Mouse (Mus musculus): ENCODE data around the gene Gm5725.
"Not testable (repeated sequence)": the region's sequence is repeated elsewhere in the genome, so short reads cannot be mapped to it uniquely, and the experiment has no call there.

The Gm5725 gene

GRCm38 (mm10) chr7:21844167-21844566 lies at the start of gene Gm5725:
TSS of gene Gm5725 (minus strand) at chr7:21844267.
- not testable (repeated sequence) for DNase-seq (ENCODE audit: low spot score)

GRCm38 (mm10) chr7:21832051-21832450 lies 12.0 kb downstream of the Gm5725 start, which contains the start of gene Vmn1r135:
TSS of gene Vmn1r135 (plus strand) at chr7:21832351.
- not testable (repeated sequence) for DNase-seq (ENCODE audit: low spot score)

GRCm38 (mm10) chr7:21796628-21797027 lies 47.4 kb downstream of the Gm5725 start, which contains the start of gene Gm4177:
TSS of gene Gm4177 (minus strand) at chr7:21796728.
- not testable (repeated sequence) for DNase-seq (ENCODE audit: low spot score)

Data from ovary, postnatal 36 days (tissue).